Mouse (Mus musculus) CD4-positive helper T cell, adult 2 months (primary cell): ENCODE measurements at regions not wholly inside any gene's neighbourhood (a gene's known extent, or its start where the extent isn't known, plus 50 kb on each side); places are given as distances from the start of the nearest gene placed in this dataset.

Experiments
- DNase-seq: peaks from one replicate; pipeline ENCODE4 v3.0.0-alpha.2; 2012; ENCODE audit warnings: low read depth, missing footprints, low spot score

DNA sequence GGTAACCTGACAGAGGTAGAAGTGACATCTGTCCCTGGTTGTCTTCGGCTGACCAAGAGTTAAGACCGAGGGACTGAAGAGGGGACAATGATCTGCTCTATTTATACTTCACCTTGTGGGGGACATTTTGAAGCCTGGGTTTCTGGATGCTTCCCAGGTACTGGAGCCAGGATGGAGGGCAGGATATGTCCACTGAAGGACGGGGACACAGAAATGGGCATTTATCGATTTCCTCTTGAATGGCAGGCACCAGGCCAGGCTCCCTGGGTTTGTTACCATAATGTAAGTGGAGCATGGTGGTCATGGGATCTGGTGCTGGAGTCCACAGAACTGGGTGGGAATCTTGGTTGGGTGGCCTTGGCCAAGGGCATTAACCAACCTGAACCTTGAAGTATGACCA lies 108.0 kb upstream of the Sdk2 start:
- no peak for DNase-seq

DNA sequence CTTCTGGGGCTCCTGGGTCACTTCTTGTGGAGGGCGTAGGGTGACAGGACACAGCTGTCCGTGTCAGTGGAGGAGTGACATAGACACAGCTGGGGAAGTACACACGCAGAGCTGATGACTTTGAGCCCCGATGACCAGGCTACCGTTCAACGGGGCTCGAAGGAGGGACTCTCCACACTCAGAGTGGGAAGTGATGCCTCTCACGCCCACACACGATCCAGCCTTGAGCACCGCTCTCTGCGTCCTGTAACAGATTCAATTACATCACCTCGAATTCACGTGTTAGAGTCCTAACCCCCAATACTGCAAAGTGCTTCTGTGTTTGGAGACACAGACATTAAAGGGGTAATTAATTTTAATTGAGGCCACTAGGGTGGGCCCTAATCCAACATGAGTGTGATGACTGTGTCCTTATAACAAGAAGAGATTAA lies 101.4 kb upstream of the Sdk2 start:
- no peak for DNase-seq

DNA sequence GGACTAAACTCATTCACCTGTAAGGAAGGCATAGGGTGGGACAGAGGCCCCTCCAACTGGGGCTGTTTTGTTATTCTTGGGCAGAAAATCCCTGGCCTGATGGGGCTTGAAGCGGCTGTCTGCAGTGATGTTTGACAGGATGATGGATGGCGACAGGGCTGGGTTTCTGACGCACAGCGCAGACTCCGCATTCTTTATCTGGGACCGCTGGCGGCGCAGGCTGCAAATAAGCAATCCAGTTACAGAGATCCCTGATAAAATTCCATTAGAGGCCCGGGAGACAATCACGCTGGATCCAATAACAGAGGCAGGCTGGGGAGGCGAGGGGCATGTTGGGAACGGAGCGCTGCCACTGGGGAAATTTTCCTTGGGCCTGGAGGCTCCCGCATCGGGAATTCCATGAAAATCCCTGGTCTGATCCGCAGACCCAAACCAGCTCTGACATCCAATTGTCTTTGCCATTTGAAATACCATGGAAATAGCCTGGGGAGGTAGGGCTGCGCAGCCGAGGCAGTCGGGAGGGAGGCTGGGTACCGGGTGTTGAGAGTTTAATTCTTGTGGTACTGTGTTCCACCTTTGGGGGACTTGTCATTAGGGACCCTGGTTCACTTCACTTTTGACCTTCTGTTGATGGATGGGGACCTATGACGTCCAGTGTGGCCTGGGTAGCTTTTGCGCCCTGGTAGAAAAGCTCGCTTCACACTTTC lies 99.0 kb upstream of the Sdk2 start:
- DNase-seq = no peak

DNA sequence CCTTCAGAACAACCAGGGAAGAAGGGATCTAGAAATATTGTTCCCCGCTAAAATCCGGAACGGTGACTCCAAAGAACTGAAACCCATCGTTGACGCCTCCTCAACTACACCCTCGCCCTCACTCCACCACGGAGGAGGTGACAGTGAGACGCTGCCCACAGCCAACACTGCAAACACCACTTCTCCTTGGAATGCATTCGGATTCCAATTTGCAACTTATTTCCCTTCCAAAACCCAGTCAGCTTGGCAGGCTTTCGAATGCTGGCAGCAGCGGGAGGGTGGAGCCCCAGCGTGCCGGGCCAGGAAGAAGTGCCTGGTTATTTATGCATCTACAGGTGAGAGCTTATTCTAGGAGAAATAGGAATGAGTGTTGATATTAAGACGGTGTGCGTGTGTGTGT lies 85.9 kb upstream of the Sdk2 start:
- DNase-seq = no peak

DNA sequence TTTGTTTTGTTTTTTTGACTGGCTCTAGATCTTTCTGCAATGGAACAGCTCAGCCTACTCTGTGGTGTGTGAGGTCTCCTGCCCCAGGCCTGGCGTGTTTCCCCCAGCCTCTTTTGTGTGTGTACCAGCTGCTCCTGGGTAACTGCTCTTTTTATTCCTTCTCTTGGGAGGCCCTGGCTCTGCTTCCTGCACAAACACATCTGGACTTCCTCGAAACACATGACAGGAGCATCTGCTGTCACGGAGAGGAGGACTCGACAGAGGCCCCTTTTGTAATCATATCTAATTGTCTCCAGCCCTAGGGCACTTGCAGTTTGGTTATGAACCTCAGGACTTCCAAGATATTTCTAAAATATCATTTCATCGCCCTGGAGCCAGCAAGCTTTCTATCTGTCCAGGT lies 79.5 kb upstream of the Sdk2 start:
- no peak for DNase-seq

DNA sequence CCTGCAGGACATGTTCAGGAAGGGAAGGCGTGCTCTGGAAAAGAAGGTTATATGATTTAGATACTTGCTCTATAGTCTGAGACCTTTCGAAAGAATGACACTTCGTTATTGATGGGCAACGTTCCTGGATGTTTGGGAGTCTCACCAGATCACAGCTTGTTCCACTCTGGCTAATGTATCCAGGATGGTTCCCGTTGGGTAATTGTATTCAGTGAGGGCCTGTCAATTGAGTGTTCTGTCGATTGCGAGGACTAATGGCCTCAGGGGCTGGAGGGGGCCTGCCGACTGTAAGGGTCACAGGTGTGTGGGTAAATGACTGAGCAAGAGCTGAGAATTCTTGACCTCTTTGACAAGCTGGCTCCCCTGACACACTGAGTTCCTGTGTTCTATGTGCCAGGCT lies 62.4 kb upstream of the Sdk2 start:
- DNase-seq = no peak

DNA sequence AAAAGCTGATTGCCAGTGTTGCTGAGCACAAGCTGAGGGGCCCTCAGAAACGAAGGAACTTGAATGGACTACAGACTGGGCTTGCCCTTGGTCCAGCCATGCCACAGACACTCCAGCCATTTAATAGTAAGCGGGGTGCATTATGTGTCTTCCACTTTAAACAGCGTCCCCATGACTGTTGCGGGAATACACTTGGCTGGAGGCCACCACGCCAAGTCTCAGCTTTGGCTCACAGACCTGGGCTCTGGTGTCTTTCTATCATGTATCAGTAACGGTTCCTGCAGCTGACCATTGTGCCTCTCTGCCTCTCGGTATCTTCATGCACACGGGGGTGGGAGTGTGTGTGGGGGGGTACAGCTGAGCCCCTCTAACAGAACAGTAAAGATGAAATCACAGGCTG lies 62.0 kb upstream of the Sdk2 start:
- DNase-seq = no peak

DNA sequence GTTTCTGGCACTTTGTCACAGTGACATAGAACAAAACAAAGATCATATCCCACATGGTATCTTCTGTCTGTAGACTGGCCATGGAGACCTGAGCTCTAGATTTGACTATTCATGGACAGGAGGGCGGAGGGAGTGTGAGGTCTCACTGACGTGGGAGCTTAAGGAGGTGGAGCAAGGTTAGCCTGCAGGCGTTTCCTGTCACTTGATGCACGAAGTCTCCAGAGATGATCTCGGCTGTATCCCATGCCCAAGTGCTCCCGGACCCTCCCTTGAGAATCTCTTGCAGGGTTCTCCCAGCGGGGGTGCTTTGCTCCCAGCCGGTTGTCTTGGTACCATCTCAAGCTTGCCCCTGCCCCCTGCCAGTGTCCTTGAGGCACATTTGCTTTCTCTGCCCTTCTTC lies 60.6 kb upstream of the Sdk2 start:
- DNase-seq = no peak

DNA sequence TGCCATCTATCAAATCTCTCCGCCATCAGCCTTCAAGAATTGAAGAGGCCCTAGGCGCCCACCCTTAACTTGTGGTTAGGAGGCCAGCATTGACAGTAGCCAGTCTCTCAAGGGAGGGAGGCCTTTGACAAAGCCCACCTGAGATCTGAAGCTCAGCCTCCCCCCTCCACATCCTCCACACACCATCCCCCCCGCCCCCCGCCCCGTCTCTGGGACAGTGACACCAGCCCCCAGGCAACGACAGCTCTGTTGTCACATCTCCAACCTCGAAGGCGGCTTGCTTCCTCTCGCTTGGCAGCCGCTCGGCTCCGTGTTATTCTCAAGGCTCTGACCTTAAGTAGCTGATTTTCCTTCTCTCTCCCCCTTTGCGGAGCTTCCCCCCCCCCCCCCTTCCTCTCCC lies 55.3 kb upstream of the Sdk2 start:
- DNase-seq = no peak

DNA sequence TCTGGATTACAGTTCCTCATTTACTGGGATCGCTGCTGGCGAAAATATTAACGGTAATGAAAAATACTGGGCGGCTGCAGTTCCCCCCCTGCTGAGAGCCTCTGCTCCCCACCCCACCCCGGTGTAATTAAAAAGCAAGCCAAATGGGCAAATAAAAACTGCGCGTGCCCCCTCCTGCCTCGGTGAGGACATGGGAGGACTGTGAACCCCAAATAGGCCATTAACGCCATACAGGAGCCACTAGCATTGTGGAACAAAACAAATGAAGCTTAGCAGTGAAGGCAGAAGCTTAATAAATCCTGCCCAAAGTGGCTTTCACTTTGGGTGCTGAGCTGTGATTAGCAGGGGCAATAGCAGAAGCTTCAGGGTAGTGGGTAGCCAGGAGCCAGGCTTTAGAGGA lies 52.3 kb upstream of the Sdk2 start:
- no peak for DNase-seq
